Mouse (Mus musculus) layer of hippocampus, adult 11-12 months (tissue): Measurements from ENCODE around the gene Cfap99.

ENCODE experiments used
- DNase-seq: peaks from one replicate; pipeline ENCODE4 v3.0.0; 2022; ENCODE audit warnings: low spot score

The Cfap99 gene

DNA sequence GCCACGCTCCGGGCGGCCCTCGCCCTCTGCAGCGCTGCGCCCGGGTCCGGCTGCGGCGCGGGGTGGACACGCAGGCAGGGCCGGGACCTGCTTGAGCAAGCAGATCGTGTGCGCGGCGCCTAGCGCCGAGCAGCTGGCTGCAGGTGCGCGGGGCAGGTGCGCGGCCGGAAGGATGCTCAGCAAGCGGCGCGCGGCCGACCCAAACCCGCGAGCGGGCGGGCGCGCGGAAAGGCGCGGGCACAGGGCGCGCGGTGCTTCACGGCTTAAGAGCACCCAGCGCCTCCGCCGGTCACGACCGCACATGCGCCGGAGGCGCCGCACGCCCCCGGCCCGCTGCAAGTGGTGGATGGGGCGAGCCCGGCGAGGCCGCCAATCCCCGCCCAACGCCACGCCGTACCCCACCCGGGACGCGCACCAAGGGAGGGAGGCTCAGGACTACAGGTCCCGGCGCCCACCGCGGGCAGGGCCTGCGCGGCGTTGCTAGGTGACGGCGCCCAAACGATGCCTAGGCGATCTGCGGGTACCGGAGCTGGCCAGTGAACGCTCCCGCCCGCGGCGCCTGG, at the start of gene Cfap99, which contains the start of gene Zfyve28:
Gene Cfap99, plus strand, starts transcription at position 447 of the 563 bp plus-strand sequence.
Gene Zfyve28, minus strand, starts transcription at position 296 of the 563 bp plus-strand sequence.
- peak; percentile 94 for DNase-seq

DNA sequence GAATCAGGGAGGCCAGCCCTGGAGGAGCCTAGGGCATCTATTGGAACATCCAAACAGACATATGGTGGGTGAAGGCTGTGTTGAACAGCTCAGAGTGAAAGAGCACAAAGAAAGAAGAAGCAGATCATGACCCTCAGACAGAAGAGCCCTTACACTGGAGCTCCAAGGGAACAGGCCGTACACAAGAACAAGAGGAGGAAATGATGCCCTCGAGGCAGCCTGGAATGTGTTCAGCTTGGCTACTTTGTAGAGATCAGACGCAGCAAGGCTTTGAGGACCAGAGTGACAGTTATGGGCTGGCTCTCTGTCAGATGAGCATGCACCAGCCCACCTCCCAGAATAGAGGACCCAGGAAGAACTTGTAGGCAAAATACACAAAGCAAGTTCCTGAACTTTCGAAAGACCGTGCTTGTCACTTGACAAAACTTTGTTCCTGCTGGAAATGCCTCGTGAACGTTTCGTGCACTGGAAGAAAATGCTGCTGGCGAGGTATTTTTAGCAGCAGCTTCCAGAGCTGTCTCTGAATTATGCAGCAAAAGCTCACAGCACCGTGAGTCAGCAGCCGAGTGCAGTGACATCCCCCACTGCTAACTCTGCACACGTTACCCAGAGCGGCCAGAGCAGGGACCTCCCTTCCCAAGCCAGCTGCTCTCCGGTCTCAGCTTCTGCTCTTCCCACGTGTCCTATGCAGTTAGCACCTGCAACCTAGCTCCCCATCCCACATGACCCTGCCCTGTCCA, 46.0 kb upstream of the Cfap99 start:
- peak; percentile 72 for DNase-seq

DNA sequence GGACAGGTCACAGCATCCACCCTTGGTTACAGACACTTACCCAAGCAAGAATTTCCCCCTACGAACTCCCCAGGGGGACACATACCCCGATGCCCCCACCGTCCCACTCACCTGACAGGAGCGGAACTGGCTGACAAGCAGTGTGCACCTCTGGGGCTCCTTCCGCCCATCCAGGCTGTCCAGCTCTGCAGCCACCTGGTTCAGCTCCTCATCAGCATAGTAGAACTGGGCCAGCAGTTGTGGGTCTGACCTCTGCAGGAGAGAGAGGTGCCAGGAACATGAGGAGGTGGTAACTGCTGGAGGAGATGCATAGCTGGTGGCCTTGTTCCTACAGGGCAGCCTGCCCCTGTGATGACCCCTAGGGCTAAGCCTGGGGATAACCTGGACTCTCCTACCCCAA, 45.3 kb upstream of the Cfap99 start:
- no peak for DNase-seq

DNA sequence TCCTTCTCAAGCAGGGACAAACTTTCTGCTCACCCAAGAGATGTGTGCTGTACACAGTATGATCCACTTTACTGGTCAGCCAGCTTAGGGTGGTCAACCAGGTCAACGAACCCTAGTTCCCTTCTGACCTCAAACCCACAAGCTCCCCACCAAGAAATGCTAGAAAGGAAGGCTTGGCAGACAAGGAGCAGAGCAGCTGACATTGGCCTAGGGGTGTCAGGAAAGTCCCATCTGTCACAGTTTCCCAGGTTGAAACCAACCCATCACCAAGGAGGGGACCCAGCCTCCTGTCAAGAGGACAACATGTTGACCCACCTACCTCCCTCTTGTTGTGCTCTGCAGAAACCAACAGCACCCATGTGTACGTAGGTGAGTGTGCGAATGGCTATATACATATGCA, 42.0 kb upstream of the Cfap99 start:
- no peak for DNase-seq

DNA sequence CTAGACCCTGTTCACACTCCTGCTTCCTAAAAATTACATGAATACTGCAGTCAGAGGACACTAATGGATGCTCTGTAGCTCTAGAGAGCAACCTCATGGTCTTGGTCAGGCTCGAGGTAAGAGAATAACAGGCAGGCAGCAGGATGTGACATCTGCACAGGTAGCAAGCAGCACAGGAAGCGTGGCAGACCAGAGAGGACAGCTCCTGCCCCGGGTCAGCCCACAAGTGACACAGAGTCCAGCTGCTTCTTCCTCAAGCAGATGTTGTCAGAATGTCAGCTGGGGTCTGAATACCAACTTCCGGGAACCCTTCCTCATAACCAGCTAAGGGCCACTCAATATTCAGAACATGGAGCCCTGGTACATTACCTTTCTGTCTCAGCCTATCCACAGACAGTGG, 39.3 kb upstream of the Cfap99 start:
- no peak for DNase-seq

DNA sequence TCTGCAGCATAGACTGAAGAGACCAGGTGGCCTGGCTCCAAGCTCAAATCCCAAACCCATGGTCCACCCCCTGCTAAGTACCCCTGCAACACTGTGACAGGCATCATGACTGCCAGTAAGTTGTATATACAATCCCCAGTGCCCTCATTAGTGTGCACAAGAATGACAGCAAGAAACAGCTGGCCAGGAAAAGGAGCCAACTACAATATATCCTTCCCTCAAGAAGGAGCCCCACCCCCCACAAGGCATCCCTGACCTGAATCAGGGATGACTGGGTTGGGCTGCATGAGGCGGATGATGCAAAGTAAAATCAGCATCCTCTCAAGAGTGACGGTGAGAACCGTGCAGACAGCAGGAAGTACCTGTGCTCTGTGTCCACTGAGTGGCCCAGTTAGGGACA, 38.3 kb upstream of the Cfap99 start:
- DNase-seq, result no peak

DNA sequence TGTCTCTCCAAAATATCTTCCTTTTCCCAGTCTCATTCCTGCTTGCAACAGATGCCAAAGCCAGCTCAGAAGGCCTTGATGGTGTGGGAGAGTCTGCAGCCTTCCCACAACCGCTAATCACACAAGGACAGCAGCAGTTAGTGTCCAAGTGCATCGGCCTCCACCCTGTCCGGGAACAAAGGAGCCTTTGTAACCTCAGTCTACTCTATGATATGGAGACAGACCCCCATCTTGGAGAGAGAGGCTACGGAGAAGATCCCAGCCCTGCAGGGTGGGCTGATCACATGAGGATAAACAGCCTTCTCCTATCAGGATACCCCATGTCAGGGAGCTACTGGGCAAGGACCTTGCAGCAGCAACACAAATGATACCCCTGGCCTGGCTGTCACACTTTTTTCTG, 36.6 kb upstream of the Cfap99 start:
- no peak for DNase-seq

DNA sequence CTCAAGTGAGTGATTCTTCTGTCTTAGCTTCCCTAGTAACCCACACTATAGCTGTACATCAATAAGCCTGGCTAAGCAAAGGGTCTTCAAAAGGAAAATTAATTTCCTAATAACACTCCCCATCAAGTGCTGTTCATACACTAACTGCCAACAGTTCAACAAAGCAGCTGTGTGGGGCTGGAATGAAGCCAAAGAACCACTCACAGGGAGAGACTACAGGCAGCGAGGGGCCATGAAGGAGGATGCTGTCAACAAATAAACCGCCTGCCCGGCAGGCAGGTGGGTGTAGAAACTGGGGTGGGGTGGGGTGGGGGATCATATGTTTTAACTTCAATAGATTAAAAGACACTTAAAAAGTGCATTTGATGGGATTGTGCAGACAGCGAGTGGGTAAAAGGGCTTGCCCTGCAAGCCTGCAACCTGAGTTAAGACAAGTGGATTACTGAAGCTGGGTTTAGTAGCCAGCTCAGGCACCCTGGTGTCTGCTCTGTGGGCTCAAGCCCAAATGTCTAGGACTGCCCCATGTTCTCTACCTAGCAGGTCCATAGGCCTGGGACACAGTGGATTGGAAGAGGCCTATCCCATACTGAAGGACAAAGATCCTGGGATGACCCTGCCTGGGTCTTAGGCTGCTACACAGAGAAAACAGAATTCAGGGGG, 36.0 kb upstream of the Cfap99 start:
- peak; percentile 58 for DNase-seq

DNA sequence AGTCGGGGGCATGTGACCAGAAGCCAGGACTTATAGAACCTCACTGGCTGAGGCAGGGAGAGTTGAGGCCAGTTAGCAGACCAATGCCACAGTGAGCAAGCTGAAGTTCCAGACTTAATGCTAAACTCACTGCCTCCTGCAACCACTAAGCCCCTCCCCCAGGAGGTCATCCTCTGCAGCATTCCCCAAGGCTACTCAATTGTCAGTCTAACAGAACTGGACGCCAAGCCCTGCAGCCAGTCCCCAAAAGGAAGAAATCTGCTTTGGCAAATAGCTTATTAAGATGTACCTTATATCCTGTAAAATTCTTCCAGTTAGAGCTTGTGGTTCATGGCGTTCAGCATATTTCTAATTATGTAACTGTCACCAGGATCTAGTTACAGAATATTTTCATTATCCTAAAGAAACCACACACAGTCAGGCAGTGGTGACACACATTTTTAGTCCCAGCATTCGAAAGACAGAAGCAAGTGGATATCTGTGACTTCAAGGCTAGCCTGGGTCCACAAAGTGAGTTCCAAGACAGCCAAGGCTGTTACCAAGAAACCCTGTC, 35.4 kb upstream of the Cfap99 start:
- DNase-seq, result no peak

DNA sequence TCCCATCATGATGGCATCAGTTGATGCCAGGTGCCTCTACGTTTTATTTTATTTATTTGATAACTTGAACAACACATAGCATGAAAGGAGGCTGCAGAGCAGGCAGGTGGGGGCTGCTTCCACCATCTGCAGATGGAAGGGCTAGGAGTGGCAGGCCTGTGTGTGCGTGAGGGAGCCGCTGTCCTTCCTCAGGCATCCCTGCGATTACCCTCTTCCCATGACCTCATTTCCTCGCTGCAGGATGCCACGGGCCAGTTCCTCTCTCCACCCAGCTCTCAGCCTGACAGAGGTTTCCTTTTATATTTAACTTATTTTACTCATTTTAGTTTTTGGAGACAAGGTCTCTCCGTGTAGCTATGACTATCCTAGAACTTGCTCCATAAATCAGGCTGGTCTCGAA, 34.1 kb upstream of the Cfap99 start:
- DNase-seq, result no peak

DNA sequence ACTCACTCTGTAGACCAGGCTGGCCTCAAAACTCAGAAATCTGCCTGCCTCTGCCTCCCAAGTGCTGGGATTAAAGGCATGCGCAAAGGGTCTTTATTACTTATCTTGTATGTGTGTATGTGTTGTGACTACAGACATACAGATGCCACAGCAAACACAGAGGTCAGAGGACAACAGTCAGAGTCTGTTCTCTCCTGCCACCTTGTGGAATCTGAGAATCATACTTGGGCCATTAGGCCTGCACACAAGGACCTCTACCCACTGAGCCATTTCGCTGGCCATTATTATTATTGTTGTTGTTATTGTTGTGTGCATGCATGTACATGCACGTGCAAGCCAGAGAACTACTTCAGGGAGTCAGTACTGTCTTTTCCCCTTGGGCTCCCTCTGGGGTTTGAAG, 33.2 kb upstream of the Cfap99 start:
- no peak for DNase-seq

DNA sequence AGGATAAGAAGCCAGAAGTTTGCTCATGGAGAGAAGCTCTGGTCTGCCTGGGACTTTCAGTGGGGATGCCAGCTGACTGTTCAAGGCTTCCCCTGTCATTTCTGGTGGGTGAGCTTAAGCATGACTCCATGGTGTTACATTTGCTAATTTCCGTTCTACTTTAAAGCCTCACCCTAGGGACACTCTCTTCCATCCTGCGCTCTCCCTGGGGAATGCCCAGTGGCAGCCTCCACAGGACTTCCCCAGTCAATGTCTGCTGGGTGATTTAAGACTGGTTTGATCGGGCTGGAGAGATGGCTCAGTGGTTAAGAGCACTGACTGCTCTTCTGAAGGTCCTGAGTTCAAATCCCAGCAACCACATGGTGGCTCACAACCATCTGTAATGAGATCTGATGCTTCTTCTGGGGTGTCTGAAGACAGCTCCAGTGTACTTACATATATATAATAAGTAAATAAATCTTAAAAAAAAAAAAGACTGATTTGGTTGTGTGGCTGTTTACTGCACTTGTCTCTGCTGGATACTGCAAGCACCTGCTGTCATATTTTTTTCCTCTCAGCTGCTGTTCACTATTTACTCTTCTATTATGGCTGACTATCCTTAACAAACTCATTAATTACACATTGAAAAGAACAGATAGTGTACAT, 29.1 kb upstream of the Cfap99 start:
- DNase-seq, result no peak

DNA sequence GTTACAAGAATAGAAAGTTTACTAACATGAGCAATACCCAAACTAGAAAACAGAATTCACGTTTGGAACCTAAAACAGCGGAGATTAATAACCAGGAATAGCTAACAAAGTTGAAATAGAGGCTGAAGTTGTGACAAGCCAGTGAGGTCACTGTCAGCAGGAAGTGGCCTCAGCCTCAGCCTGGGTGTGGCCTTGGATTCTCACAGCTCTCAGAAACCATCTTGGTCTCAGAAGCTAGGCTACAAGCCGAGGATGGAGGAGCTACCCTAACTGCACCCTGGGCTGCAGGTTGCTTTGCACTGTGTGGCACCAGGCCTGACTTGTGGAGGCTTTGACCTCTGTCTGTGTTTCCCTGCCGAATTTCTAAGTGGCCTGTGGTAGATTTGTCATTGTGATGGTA, 22.3 kb upstream of the Cfap99 start:
- DNase-seq, result no peak

DNA sequence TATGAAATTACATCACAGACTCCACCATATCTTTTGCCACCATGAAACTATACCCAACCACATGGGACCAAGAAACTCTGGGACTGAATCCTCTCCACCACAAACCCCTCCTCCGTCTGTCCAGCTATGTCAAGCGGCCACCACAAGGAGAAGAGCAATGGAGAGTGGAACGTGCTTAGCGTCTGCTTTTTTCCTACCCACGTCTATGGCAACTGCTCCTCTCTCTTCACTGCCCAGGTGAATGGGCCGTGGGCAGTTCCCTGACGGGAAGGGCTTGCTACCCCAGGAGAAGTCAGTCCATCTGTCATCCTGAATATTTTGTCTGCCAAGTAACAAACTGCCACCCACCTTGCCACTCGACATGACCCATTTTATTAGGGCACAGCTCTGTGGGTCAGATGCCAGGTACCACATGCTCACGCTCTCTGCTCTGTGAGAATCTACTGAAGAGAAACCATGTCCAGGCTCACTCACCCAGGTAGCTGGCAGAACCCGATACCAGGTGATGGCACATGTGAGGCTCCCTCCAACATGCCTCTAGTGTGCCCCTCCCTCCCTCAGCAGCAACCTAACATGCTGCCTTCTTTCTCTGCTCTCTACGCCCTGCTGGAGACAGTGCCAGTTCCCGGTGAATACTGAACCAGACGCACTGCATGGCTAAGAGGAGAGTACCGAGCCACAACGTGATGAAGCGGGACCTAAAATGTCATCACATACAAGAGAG, 19.0 kb upstream of the Cfap99 start:
- DNase-seq, result no peak

DNA sequence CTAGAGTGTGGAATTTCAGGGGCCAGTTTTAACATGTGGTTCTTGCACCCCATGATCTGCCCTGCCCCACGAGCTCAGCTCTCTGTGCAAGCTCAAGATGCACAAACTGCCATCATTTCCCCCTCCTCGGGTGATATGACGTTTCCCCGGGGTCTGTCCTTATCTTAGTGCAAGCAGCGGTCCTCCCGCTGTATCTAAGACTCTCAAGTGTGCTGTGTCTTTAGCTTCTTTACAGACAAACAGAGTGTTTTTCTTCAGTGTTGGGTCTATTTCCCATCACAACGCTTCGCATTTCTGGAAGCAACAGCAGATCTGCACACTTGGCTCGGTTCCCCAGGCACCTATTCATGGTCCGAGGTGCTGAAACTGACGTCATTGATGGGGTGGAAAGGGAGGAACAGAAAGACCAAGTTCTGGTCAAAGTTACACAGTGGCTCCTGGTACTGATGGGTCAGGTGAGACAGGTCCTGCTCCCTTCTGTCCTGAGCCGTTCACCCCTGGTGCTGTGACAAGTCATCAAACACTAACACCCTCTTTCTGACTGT, 18.4 kb upstream of the Cfap99 start:
- no peak for DNase-seq

DNA sequence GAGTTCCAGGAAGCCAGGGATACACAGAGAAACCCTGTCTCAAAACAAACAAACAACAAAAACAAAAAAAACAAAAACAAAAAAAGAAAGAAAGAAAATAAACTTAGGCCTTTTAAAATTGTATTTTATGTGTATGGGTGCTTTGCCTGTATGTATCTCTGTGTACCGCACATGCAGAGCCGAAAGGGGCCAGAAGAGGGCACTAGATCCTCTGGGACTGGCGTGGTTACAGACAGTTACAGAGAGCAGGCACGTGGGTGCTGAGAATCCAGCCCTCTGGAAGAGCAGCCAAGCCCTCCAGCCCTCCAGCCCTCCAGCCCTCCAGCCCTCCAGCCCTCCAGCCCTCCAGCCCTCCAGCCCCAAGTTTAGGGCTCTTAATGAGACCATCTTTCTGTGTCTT, 16.7 kb upstream of the Cfap99 start:
- DNase-seq, result no peak

DNA sequence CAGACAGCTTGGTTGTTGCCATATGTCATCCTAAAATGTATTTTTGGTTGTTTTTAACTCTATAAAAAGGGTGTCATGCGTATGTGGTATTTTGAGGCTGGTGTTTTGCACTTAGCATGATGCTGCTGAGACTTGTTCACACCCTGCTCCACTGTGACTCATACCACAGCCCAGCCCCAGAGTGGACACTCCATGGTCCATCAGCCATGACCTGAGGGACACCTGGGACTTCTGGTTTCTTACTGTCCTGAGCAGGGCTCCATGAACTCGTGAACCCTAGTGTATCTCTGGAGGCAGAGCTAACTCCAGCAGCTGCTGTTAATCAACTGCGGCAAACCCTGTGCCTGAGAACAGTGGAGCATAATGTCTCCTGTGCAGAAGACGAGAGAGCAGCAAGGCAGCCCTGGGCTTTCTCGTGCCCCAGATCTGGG, 15.1 kb upstream of the Cfap99 start:
- no peak for DNase-seq

DNA sequence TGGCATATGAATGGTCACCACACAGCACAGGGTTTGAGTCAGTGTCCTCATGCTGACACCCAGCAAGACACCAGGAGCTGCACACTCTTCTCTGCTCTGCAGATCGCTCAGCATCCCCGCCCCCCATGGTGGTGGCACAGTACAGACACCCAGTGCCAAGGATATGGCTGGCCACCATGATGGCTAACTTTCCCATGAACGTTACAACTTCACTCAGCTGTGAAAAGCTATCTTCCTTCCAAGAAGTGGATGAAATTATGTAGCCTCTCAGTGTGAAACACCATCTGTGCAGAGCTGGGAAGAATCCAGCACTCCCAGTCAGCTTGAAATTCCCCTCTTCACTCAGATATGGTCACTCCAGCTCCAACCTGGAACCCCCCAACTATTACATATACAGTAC, 14.1 kb upstream of the Cfap99 start:
- no peak for DNase-seq

DNA sequence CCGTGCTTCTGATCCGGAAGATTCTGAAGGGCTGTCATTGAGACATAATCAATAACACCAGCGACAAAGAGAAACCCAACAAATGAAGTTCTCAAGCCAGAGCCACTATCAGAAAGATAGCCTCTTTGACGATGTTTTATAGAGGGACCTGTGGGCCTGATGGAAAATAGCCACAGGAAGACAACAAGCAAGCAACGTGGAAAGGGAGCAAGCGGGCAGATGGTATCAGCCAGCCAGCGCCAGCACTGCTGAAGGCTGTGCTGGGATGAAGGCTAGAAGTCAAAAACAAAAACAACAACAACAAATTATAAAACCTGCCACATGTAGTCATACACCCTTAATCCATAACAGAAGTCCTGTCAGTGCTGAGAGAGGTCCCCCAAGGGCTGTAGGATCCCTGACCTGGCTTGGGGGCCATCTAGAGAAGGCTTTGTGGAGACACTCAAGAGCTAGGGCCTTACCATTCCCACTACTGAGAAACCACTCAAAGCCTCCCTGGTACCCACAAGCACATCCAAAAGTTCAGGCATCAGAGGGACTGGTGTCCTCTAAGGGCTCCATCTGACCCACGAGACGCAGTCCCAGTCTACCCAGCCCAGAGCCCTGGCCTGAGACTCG, 13.6 kb upstream of the Cfap99 start:
- no peak for DNase-seq

DNA sequence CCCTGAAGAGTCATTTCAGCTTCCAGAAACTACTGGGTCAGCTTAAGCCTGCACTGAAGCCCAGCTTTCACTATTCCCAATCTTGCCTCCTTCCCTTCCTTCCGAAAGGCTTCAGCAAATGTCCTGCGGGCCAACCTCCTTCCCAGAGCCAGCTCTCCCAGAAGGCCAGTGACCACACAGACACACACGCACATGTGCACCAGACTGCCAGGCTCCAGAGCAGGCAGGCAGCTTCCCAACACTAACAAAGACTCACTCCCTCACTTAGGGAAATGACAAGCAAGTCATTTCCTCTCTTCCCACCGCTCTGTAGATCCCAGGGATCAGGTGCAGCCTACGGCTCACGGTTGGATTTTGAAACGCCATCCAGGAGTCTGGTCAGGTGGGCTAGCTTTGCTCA, 12.2 kb upstream of the Cfap99 start:
- DNase-seq, result no peak

DNA sequence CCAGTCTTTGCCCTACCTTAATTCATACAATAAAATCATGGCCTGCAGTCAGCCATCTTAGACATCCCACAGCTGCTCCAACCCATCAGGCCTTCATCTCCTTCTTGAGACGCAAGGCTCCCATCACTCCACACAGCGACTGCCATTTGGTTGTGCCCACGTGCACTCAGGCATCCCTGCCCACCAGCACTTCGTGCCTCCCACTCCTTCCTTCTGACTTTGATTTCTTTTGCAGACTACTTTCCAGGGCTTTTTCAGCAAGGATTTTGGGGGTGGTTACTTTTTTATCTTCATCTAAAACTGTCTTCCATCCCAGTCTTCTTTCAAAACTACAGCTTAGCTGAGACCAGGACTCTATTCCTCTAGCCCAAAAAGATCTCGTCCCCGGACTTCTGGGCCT, 11.7 kb upstream of the Cfap99 start:
- DNase-seq, result no peak
